Mouse (Mus musculus) neural tube, embryonic 12.5 days (tissue): ENCODE measurements around the gene Bicc1. TPM values are rescaled to one million over a fixed set of nuclear protein-coding genes. Genes with fewer than 3 reads are reported as not detected.

Source experiments
- ATAC-seq: fragments of 200-750 bp; cut with Nextera tagmentation; 2 replicates; pipeline ENCODE4 v1.8.0; 2017; ENCODE audit warnings: low read depth, mild to moderate bottlenecking, moderate TSS enrichment, moderate library complexity; ENCODE audit not compliant: low FRiP score
- H3K27ac ChIP-seq: fragments of 300-500 bp; sonication (generic); 2 replicates; pipeline ENCODE4 v1.5.1; 2016
- H3K27me3 ChIP-seq: fragments of 300-500 bp; sonication (generic); replicated peaks from 2 replicates; pipeline ENCODE4 v1.6.1; 2016; ENCODE audit warnings: mild to moderate bottlenecking
- H3K36me3 ChIP-seq: fragments of 300-500 bp; sonication (generic); 2 replicates; pipeline ENCODE4 v1.6.1; 2016; ENCODE audit warnings: mild to moderate bottlenecking
- H3K4me1 ChIP-seq: fragments of 300-500 bp; sonication (generic); 2 replicates; pipeline ENCODE4 v1.6.1; 2016
- H3K4me2 ChIP-seq: fragments of 300-500 bp; sonication (generic); replicated peaks from 2 replicates; pipeline ENCODE4 v1.6.1; 2016; ENCODE audit warnings: mild to moderate bottlenecking
- H3K4me3 ChIP-seq: fragments of 300-500 bp; sonication (generic); 2 replicates; pipeline ENCODE4 v1.5.1; 2016
- H3K9ac ChIP-seq: fragments of 300-500 bp; sonication (generic); 2 replicates; pipeline ENCODE4 v1.6.1; 2016; ENCODE audit warnings: mild to moderate bottlenecking
- H3K9me3 ChIP-seq: fragments of 300-500 bp; sonication (generic); 2 replicates; pipeline ENCODE4 v1.6.1; 2016; ENCODE audit warnings: mild to moderate bottlenecking
- WGBS: fragments of 180-500 bp; shearing (Covaris S2); methylation state at CpG from one replicate; pipeline ENCODE4 v1.1.7; 2016; 5-methylcytosine and 5-hydroxymethylcytosine counted together
- polyA plus RNA-seq: library from polyadenylated mRNA; unstranded; fragments of >200 nt; fragmentation: Nextera tagmentation; extraction: Ambion mirVana; gene quantifications from 2 replicates; pipeline ENCODE4 v1.2.1, GENCODE M21; 2016

Gene Bicc1
- polyA plus RNA-seq, result 7.2 and 7.7 TPM in 2 replicates

DNA sequence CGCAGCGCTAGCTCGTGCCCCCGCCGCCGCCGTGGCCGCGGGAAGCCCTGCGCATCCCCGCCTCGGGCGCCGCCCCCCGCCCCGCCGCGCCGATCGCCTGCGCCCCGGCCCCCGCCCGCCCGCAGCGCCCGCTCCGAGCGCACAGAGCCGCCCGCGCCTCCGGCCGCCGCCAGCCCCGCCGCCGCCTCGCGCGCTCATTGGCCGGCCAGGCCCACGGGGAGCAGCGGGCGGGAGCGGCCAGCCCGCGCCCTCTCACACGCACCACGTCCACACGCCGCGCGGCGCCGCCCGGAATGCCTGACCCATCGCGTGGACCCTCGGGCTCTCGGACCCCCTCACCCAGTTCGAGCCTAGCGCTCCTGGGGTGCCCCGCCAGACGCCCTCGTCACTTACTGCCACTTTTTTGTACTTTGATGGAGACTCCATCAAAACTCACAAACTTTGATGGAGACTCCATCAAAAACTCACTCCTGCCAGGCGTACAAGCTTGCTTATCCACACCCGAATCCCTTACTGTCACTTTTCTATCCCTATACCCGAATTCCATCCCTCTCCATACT lies at the start of gene Bicc1:
Gene Bicc1 (minus strand): TSS at position 25 of the 560 bp plus-strand sequence.
- ATAC-seq, result peak; percentile 91
- H3K4me3 ChIP-seq, result peak within 1 kb of the TSS; percentile 65
- 1% methylated on average over 61 of the region's 69 CpGs for whole genome bisulfite sequencing
- H3K27ac ChIP-seq, result no peak within 1 kb of the TSS
- no peaks in the 10 kb centered on the region for H3K36me3 ChIP-seq
- H3K4me1 ChIP-seq, result peaks cover 7% of the 10 kb centered on the region; the same call in 1 of the 2 replicates
- peak within 1 kb of the TSS; percentile 94 for H3K4me2 ChIP-seq
- H3K9me3 ChIP-seq, result no peaks in the 10 kb centered on the region
- H3K9ac ChIP-seq, result peak within 1 kb of the TSS; percentile 73
- H3K27me3 ChIP-seq, result peaks cover 9% of the 10 kb centered on the region; the same call in 1 of the 2 replicates

DNA sequence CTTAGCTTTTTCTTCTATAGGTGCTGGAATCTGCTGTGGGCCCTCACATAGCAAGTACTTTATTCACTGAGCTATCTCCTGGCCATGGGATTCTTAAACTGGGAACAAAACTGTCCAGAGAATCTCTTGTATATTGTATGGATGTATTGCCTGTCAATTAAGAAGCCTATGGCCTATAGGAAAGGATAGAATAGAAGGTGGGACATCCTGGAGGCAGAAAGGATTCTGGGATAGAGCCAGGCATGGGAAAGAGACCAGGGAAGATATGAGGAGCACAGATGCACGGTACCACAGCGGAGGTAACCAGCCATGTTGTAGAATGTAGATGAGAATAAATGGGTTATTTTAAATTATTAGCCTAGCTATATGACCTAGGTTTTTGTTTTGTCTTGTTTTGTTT lies 42.0 kb upstream of the Bicc1 start:
- H3K27ac ChIP-seq, result no peak overlapping the region
- no peak overlapping the region for H3K4me3 ChIP-seq
- H3K36me3 ChIP-seq, result no peaks in the 10 kb centered on the region
- H3K9me3 ChIP-seq, result no peaks in the 10 kb centered on the region
- 95% methylated on average over 2 of the region's 2 CpGs for WGBS
- no peaks in the 10 kb centered on the region for H3K27me3 ChIP-seq
- no peaks in the 10 kb centered on the region for H3K4me1 ChIP-seq
- no peak overlapping the region for H3K4me2 ChIP-seq
- ATAC-seq, result no peak
- no peak overlapping the region for H3K9ac ChIP-seq

DNA sequence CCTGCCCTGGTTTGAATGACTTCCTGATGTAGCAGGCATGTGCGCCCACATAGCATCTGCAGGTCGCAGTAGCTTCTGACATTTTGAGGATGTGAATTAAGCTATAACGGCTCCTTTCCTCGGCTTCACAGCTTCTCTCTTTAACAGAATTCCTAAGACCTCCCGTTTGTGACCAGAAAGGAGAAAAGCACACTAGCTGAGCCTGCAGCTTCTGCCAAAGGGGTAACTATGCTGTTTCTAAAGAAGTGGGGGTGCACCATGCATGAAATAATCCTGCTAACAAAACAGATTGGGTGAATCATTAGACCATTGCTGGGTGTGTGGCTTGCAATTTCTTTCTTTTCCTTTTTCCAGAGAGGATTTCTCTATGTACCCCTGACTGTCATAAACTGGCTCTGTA lies 41.5 kb upstream of the Bicc1 start:
- no peaks in the 10 kb centered on the region for H3K9me3 ChIP-seq
- no peaks in the 10 kb centered on the region for H3K27me3 ChIP-seq
- no peaks in the 10 kb centered on the region for H3K36me3 ChIP-seq
- H3K4me1 ChIP-seq, result no peaks in the 10 kb centered on the region
- 71% methylated on average over 5 of the region's 5 CpGs for WGBS
- no peak overlapping the region for H3K9ac ChIP-seq
- no peak for ATAC-seq
- H3K4me3 ChIP-seq, result no peak overlapping the region
- no peak overlapping the region for H3K4me2 ChIP-seq
- no peak overlapping the region for H3K27ac ChIP-seq

DNA sequence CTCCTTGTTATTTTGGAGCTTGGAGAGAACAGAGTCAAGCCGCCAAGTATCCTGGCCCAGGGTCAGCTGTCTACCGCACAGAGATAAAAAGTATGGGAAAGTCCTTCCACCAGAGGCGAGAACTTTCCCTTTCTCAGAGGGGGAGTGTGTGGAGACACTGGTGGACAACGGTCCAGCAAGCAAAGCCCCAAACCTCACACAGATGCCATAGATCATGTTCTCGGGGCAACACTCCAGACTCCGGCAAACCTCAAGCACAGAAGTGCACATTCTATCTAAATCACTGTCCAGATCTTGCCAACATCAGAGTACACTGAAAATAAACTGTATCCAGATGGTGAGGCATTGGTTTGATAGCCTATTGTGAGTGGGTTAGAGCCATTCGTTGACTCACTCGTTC lies 39.2 kb upstream of the Bicc1 start:
- Histone ChIP-seq H3K4me1 (no peaks in the 10 kb centered on the region), H3K9me3 (no peaks in the 10 kb centered on the region), H3K4me2 (no peak overlapping the region), H3K27ac (no peak overlapping the region), H3K4me3 (no peak overlapping the region), H3K36me3 (no peaks in the 10 kb centered on the region), H3K27me3 (no peaks in the 10 kb centered on the region), H3K9ac (no peak overlapping the region)
- ATAC-seq, result no peak
- WGBS, result 87% methylated on average over 8 of the region's 8 CpGs

DNA sequence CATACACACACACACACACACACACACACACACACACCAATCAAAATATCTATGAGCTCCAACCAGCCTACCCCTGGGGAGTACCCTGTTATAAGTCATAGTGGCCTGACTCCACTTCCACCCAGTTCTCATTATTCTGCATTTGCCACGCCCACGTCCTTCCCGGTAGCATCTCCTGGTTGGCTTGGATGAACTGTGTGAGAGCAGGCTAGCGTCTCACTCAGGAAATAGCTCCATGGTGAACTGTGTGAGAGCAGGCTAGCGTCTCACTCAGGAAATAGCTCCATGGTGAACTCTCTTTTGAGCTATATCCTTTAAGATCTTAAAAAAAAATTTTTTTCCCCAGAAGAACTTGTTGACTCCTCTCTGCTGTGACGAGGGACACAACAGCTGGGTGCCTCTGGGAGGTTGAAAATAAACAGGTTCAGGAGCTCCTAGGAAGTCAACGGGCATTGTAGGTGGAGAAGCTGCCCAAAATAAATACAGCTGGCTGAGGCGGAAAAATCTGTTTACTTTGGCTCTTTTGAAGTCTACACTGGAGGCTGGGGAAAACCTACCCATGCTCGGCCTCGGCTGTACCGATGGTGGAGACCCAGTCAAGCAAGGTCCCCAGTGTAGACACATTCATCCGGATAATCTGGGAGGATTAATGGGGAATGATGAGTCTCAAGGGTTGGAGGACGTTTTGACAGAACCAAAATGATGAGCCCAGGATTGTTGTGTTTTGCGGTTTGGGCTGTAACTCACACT lies 37.7 kb upstream of the Bicc1 start:
- ATAC-seq, result no peak
- Histone ChIP-seq H3K9me3 (no peaks in the 10 kb centered on the region), H3K36me3 (no peaks in the 10 kb centered on the region), H3K27ac (no peak overlapping the region), H3K4me2 (no peak overlapping the region), H3K9ac (no peak overlapping the region), H3K4me3 (no peak overlapping the region), H3K27me3 (no peaks in the 10 kb centered on the region), H3K4me1 (no peaks in the 10 kb centered on the region)
- WGBS, result 73% methylated on average over 14 of the region's 14 CpGs

DNA sequence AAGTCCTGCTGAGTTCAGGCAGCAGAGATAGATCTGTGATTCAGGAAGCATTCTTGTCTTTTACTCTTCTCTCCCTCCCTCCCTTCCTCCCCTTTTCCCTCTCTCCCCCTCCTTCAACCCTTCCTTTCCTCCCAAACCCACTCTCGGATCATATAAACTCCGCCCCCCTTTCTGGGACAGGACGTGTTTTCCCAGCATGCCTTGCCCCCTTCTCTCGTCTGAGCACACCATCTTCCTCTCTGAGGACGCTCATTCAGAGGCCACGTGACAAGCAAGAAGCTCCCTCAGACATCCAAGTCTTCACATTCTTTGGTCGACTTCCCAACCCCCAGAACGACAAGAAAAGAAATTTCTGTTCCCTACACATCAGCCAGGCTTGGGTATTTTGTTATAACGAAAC lies 36.0 kb upstream of the Bicc1 start:
- WGBS, result 61% methylated on average over 9 of the region's 9 CpGs
- no peak overlapping the region for H3K27ac ChIP-seq
- ATAC-seq, result no peak
- no peak overlapping the region for H3K4me3 ChIP-seq
- no peak overlapping the region for H3K4me2 ChIP-seq
- H3K9ac ChIP-seq, result no peak overlapping the region
- no peaks in the 10 kb centered on the region for H3K4me1 ChIP-seq
- H3K27me3 ChIP-seq, result no peaks in the 10 kb centered on the region
- no peaks in the 10 kb centered on the region for H3K9me3 ChIP-seq
- H3K36me3 ChIP-seq, result no peaks in the 10 kb centered on the region

DNA sequence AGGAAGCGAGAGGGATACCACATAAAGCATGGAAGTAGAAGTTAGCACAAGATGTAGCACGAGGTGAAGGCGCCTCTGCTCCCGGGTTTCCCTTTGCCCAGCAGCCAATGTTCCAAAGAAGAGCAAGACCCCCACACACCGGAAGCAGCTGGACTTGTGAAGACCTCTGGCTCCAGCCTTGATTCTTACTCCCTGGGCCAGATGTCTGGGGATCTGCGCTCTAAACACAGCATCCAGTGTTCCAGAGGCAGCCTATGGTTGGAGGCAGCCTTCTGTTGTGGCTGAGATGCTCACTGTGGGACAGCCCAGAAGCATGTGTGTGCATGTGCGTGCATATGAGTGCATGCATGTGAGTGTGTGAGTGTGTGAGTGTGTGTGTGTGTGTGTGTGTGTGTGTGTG lies 35.2 kb upstream of the Bicc1 start:
- Histone ChIP-seq H3K9me3 (no peaks in the 10 kb centered on the region), H3K9ac (no peak overlapping the region), H3K27me3 (no peaks in the 10 kb centered on the region), H3K4me2 (no peak overlapping the region), H3K36me3 (no peaks in the 10 kb centered on the region), H3K4me3 (no peak overlapping the region), H3K4me1 (no peaks in the 10 kb centered on the region), H3K27ac (no peak overlapping the region)
- ATAC-seq, result no peak
- WGBS, result 89% methylated on average over 7 of the region's 7 CpGs

DNA sequence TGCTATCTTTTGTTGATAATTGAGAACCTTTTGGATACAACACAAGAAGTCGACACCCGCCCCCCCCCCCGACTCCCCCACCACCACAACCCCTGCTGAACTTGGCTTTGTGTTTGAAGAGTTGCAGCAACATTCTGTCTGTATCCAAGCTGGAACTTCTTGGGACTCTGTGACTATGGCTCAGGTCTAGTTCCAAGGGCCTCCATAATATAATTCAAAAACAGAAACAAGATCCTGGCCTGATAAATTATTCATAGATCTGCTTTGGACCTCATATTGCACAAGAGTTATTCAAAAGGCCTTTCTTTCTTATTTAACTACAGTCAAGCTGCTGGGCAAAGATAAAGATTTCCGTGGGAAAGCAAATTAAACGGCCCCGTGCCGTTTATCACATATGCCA lies 33.8 kb upstream of the Bicc1 start:
- no peaks in the 10 kb centered on the region for H3K36me3 ChIP-seq
- ATAC-seq, result no peak
- no peak overlapping the region for H3K4me3 ChIP-seq
- no peak overlapping the region for H3K9ac ChIP-seq
- H3K4me2 ChIP-seq, result no peak overlapping the region
- no peaks in the 10 kb centered on the region for H3K27me3 ChIP-seq
- H3K27ac ChIP-seq, result no peak overlapping the region
- WGBS, result 71% methylated on average over 7 of the region's 7 CpGs
- no peaks in the 10 kb centered on the region for H3K9me3 ChIP-seq
- no peaks in the 10 kb centered on the region for H3K4me1 ChIP-seq

DNA sequence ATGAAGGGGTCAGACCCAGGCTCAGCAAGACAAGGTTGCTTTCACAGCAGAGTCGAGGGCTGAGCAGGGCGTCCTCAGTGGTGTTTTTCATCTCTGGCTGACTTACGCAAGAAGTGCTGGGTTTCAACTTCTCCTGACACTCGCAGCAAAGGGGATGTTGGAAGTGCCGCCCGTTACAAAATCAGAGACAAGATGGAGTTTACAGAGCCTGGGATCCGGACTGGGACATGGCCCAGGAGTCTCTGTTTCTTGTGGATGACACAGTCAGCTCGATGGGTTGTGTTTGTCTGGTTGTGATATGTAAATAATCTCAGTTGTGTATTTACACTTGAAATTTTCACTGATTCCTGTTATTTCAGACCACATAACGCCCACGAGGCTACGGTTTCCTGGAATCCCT lies 33.4 kb upstream of the Bicc1 start:
- Histone ChIP-seq H3K4me2 (no peak overlapping the region), H3K9ac (no peak overlapping the region), H3K27me3 (no peaks in the 10 kb centered on the region), H3K4me3 (no peak overlapping the region), H3K9me3 (no peaks in the 10 kb centered on the region), H3K36me3 (no peaks in the 10 kb centered on the region), H3K4me1 (no peaks in the 10 kb centered on the region), H3K27ac (no peak overlapping the region)
- ATAC-seq, result no peak
- 82% methylated on average over 11 of the region's 11 CpGs for WGBS

DNA sequence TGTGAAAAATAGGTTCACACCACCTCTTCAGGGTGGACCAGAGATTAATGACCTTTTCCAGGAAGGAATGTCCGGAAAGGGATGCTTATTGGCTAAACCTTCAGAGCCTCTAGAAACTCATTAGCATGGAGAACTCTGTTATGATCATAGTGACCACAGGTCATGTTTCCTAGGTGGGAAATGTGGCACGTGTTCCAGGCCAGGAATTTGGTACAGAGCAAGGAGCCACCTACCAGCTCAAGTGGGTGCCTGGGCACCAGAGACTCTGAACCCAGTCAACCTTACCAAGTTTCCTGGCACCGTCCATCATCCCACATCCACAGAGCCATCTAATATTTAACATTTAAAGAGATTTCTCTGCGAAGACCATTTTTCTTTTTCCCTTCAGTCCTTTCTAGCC lies 29.2 kb upstream of the Bicc1 start:
- H3K4me1 ChIP-seq, result no peaks in the 10 kb centered on the region
- H3K27me3 ChIP-seq, result no peaks in the 10 kb centered on the region
- no peaks in the 10 kb centered on the region for H3K36me3 ChIP-seq
- no peak overlapping the region for H3K4me3 ChIP-seq
- no peak for ATAC-seq
- 89% methylated on average over 4 of the region's 4 CpGs for WGBS
- H3K27ac ChIP-seq, result no peak overlapping the region
- H3K9me3 ChIP-seq, result no peaks in the 10 kb centered on the region
- H3K9ac ChIP-seq, result no peak overlapping the region
- no peak overlapping the region for H3K4me2 ChIP-seq

DNA sequence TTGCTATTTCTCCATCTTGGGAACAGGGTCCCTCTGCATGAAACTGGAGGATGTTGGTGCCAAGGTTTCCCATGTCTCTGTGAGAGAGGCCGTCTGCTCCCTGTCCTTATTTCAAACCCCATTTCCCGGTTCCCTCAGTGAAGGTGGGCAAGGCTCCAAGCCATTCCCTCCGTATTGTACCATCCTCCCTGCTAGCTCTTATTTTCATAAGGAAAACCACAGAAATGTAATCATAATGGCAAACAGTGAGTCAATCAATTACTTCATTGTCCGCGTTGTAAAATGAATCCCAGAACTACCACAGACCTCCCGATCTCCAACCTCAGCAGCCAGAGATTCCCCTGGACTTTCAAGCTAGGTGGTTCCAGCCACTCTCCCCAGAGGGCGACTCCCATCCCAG lies 25.6 kb upstream of the Bicc1 start:
- no peaks in the 10 kb centered on the region for H3K36me3 ChIP-seq
- 86% methylated on average over 7 of the region's 7 CpGs for WGBS
- no peak overlapping the region for H3K27ac ChIP-seq
- no peak overlapping the region for H3K4me2 ChIP-seq
- H3K27me3 ChIP-seq, result no peaks in the 10 kb centered on the region
- no peaks in the 10 kb centered on the region for H3K4me1 ChIP-seq
- H3K9ac ChIP-seq, result no peak overlapping the region
- ATAC-seq, result no peak
- H3K4me3 ChIP-seq, result no peak overlapping the region
- H3K9me3 ChIP-seq, result no peaks in the 10 kb centered on the region

DNA sequence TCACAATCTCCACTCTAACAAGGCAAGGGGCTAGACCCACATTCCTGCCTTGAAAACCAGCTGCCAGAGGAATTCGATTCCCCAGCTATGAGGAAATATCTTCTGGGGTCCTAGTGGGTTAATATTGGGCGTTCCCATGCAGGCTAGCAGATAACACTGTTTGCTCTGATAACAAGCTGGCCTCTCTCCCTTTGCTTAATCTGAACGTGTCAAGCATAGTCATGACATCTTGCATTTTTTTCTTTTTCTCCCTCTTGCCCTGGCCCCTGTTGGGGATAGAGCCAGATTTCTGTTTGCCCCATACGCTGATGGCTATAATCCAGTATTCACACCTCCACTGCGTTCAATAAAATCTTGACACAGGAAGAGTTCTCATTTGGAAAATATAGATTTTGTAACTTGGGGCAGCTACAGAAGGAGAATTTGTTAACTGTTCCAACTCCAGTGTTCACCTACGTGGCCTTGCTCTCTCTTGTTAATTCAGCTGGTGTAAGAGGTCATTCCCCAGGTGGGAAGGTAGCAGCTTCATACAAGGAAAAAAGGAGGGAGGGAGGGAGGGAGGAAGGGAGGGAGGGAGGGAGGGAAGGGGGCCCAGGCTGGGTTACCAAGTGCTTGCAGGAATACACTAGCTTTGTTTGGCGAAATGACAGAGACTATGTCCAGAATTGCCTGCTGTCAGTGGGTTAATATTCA lies 24.0 kb upstream of the Bicc1 start:
- no peak overlapping the region for H3K9ac ChIP-seq
- no peaks in the 10 kb centered on the region for H3K36me3 ChIP-seq
- WGBS, result 69% methylated on average over 7 of the region's 7 CpGs
- no peaks in the 10 kb centered on the region for H3K27me3 ChIP-seq
- H3K27ac ChIP-seq, result no peak overlapping the region
- no peaks in the 10 kb centered on the region for H3K4me1 ChIP-seq
- no peak overlapping the region for H3K4me2 ChIP-seq
- ATAC-seq, result no peak
- H3K9me3 ChIP-seq, result no peaks in the 10 kb centered on the region
- H3K4me3 ChIP-seq, result no peak overlapping the region
